Mouse (Mus musculus) cerebellum, adult 11 months (tissue): ENCODE data around the gene Hdlbp.

ENCODE experiments used
- DNase-seq: peaks from one replicate; pipeline ENCODE4 v3.0.0; 2022

Hdlbp gene

GRCm38 (mm10) chr1:93445111-93445821, 33.3 kb downstream of the Hdlbp start:
- DNase-seq = peak; percentile 47

- DNase-seq = peak; percentile 59
These were observed 34.1 kb downstream of the Hdlbp start for GRCm38 (mm10) chr1:93444405-93445110.

GRCm38 (mm10) chr1:93439321-93439720, 39.3 kb downstream of the Hdlbp start:
- DNase-seq = no peak

- DNase-seq = no peak
These were observed 46.5 kb downstream of the Hdlbp start for GRCm38 (mm10) chr1:93432087-93432486.

DNA sequence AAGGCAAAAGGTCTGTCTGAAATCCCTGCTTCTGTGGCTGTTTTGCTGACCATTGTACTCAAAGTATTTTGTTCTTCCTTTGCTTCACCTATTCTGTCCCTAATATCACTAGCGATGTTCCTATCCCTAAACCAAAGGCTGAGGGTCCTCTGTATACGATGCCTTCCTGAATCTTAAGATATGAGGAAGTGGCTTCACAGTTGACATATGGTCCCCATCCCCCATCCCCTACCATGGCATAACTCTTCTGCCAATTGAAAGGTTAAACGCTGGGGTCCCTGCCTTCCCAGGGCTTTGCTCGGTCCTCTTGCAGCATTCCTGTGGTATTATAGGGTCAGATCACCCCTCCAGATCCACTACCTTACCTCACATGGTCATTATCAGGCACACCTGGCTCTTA, 75.2 kb downstream of the Hdlbp start:
- DNase-seq = no peak

- DNase-seq = no peak
These were observed 77.2 kb downstream of the Hdlbp start for GRCm38 (mm10) chr1:93401191-93402052.

DNA sequence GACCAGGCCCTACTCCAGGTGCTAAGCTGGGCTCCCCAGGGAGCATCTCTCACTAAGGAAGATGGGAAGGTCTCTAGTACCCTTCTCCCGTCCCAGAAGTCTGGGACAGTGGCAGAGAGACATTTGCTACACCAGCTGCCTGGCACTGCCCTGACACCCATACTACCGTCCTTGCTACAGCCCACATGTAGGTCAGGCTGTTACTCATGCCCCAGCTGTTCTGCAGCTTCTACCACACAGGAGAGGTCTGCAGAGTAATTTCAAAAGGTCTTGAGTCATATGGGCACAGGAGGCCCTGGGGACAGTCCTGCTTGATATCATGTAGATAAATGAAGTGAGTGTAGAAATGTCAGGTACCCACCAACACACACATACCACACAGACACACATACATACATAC, 89.7 kb downstream of the Hdlbp start:
- no peak for DNase-seq

DNA sequence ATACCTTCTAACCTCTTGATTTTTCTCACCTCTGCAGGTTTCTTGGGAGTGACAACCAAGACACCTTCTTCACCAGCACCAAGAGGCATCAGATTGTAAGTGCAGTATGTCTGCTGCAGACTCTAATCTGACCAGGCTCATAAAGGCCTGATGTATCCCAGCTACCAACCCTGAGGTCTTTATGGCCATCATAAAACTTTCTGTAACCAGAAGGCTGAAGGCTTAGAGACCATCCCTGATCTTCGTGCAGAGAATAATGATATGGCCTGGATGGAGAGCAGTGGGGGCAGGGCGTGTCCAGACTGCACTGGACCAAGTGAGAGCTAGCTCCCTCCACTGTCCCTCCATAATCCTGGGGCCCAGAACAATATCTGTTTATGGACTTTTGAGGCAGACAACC, 91.4 kb downstream of the Hdlbp start:
- no peak for DNase-seq

DNA sequence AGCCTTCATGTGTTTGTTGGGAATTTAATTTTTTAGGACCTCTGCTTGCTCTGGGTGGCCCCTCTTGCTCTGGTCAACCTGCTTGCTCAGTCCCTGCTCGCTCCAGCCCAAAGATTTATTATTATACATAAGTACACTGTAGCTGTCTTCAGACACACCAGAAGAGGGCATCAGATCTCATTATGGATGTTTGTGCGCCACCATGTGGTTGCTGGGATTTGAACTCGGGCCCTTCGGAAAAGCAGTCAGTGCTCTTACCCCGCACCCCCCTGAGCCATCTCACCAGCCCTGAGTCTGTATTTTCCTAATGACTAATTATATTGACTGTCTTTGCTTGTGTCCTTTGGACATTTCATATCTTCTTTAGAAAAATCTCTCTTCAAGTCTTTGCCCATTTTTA, 99.5 kb downstream of the Hdlbp start:
- no peak for DNase-seq

DNA sequence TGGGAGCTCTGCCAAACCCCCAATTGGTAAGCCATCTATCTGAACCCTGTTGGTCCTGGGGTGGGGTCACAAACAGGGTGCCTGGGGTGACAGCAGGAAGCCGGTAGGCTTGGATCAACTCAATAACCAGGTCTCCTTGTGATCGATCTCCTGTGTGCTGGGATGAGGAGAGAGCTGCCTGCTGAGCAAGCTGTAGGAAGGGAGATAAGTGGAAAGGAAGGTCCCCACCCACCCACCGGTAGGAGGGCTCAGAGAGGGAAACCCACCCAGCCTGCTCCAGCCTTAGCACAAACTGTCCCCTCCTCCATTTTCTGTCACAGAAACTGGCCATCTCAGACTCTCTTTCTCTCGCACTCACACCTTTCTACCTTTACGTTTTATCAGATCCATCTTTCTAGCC, 101.3 kb downstream of the Hdlbp start:
- DNase-seq = no peak

GRCm38 (mm10) chr1:93373665-93374064, 105.0 kb downstream of the Hdlbp start, which contains the start of gene Ano7:
Gene Ano7, plus strand, starts transcription at chr1:93373930.
- DNase-seq = no peak

- DNase-seq = no peak
These were observed 113.0 kb downstream of the Hdlbp start for GRCm38 (mm10) chr1:93365641-93366040.

DNA sequence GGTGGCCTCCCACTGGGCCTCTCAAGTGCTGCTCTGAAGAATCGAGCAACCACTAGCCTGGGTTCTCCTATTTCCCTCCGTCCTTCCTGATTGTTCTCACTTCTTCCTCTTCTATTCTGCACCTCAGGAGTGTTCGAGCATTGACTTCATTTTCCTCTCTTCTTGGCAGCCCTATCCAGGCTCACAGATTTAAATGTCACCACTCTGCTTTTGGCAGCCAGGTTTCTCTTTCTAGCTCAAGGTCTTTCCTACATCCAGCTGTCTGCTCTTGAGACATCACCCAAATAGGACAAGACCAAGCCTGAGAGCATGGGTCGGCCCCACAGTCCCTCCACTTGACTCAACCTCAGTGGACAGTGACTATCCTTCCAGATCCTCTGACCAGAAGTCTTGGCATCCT, 116.0 kb downstream of the Hdlbp start:
- DNase-seq = no peak
